Mouse (Mus musculus) liver, embryonic 15.5 days (tissue): ENCODE measurements at regions not wholly inside any gene's neighbourhood (a gene's known extent, or its start where the extent isn't known, plus 50 kb on each side); places are given as distances from the start of the nearest gene placed in this dataset.

ENCODE experiments used
- ATAC-seq: fragments of 200-750 bp; cut with Nextera tagmentation; 2 replicates; pipeline ENCODE4 v1.8.0; 2017; ENCODE audit warnings: moderate number of reproducible peaks, mild to moderate bottlenecking, moderate library complexity; ENCODE audit not compliant: insufficient read depth
- H3K27ac ChIP-seq: fragments of 300-500 bp; sonication (generic); replicated peaks from 2 replicates; pipeline ENCODE4 v1.5.1; 2015; ENCODE audit warnings: mild to moderate bottlenecking, inconsistent platforms
- H3K27me3 ChIP-seq: fragments of 300-500 bp; sonication (generic); 2 replicates; pipeline ENCODE4 v1.6.1; 2015; ENCODE audit warnings: mild to moderate bottlenecking, inconsistent platforms
- H3K36me3 ChIP-seq: fragments of 300-500 bp; sonication (generic); replicated peaks from 2 replicates; pipeline ENCODE4 v1.6.1; 2015; ENCODE audit warnings: moderate library complexity, mild to moderate bottlenecking, inconsistent platforms
- H3K4me1 ChIP-seq: fragments of 300-500 bp; sonication (generic); replicated peaks from 2 replicates; pipeline ENCODE4 v1.6.1; 2015; ENCODE audit warnings: inconsistent platforms
- H3K4me2 ChIP-seq: fragments of 300-500 bp; sonication (generic); 2 replicates; pipeline ENCODE4 v1.6.1; 2015; ENCODE audit warnings: moderate library complexity, mild to moderate bottlenecking, inconsistent platforms
- H3K4me3 ChIP-seq: fragments of 300-500 bp; sonication (generic); replicated peaks from 2 replicates; pipeline ENCODE4 v1.5.1; 2015; ENCODE audit warnings: mild to moderate bottlenecking, inconsistent platforms
- H3K9ac ChIP-seq: fragments of 300-500 bp; sonication (generic); 2 replicates; pipeline ENCODE4 v1.6.1; 2015; ENCODE audit warnings: moderate library complexity, mild to moderate bottlenecking, inconsistent platforms
- H3K9me3 ChIP-seq: fragments of 300-500 bp; sonication (generic); replicated peaks from 2 replicates; pipeline ENCODE4 v1.6.1; 2016; ENCODE audit warnings: inconsistent platforms
- WGBS: fragments of 180-500 bp; shearing (Covaris S2); methylation state at CpG from one replicate; pipeline ENCODE4 v1.1.7; 2015; ENCODE audit warnings: mixed read lengths; ENCODE audit not compliant: insufficient replicate concordance; 5-methylcytosine and 5-hydroxymethylcytosine counted together

DNA sequence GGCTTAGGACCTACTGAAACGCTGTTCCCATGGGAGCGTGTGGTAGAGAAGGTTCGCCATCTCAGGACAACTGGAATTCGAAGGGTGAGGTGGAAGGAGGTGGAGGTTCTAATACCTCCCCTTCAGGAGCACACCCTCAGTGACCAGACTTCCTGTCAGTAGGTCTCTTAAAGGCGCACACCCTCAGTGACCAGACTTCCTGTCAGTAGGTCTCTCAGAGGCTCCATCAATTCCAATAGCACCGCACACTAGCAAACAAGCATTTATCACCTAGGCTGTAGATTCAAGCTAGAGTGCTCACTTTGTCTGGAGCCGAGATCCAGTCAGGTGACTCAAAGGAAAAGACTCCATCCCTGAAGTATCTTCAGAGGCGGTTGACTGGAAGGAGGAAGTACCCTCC, 226.2 kb upstream of the Ankrd55 start:
- H3K27me3 ChIP-seq, result peaks cover 59% of the 10 kb centered on the region
- no peak overlapping the region for H3K4me3 ChIP-seq
- peaks cover 23% of the 10 kb centered on the region; the same call in 1 of the 2 replicates for H3K4me1 ChIP-seq
- ATAC-seq, result no peak
- no peak overlapping the region for H3K27ac ChIP-seq
- WGBS, result 59% methylated on average over 8 of the region's 8 CpGs
- no peak overlapping the region for H3K4me2 ChIP-seq
- H3K9ac ChIP-seq, result no peak overlapping the region
- H3K9me3 ChIP-seq, result no peaks in the 10 kb centered on the region
- H3K36me3 ChIP-seq, result no peaks in the 10 kb centered on the region

DNA sequence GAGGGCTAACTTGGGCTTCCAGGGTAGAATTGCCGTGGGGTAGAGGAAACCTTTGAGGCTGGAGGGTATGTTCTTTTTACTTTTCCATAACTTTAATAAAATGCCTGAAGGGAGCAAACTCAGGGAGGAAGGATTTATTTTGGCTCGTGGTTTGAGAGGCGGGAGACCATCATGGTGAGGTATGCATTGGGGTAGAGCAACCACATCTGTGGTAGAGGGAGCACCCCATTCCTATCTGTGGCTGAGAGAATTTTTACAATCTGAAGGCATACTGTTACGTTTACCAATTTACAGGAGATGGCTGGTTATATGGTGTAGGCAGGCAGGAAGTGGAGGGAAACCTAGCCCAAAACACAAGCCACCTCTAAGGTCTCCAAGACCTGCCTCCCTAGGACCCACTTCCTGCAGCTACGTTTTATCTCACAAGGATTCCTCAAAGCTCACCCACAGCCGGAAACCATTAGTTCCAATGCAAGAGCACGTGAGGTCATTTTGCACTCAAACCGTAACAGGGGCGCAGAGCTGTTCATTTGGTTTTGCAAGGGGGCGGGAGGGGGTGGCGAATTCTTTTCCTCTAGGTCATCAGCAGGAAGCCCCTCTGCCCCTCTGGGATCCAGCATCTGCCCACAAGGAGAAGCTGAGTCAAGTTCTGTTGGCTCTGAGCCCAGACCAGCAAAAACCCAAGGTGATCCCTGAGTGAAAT, 224.7 kb upstream of the Ankrd55 start:
- H3K9me3 ChIP-seq, result no peaks in the 10 kb centered on the region
- H3K9ac ChIP-seq, result no peak overlapping the region
- peaks cover 61% of the 10 kb centered on the region for H3K27me3 ChIP-seq
- no peak overlapping the region for H3K27ac ChIP-seq
- no peak overlapping the region for H3K4me3 ChIP-seq
- peaks cover 21% of the 10 kb centered on the region; the same call in 1 of the 2 replicates for H3K4me1 ChIP-seq
- 16% methylated on average over 11 of the region's 11 CpGs for WGBS
- no peak overlapping the region for H3K4me2 ChIP-seq
- no peaks in the 10 kb centered on the region for H3K36me3 ChIP-seq
- ATAC-seq, result no peak

DNA sequence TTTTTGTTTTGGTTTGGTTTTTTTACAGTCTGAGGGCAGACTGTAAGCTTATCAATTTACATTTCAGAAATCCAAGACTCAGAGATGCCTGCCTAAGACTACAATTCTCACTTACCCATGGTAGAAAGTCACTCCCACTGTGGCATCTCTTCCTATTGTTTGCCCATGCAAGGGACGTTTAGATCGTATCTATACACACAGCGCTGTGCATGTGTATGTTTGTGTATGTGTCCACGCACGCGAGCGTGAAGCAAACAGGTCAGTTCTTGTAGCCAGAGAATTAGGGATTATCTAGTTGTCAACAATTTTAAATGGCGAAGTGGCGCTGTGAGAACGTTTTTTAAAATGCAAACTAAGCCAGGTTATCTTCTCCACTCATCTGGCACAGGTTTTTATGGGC, 223.6 kb upstream of the Ankrd55 start:
- no peak overlapping the region for H3K27ac ChIP-seq
- H3K9me3 ChIP-seq, result no peaks in the 10 kb centered on the region
- H3K4me1 ChIP-seq, result peaks cover 10% of the 10 kb centered on the region; the same call in 1 of the 2 replicates
- WGBS, result 66% methylated on average over 10 of the region's 10 CpGs
- no peak overlapping the region for H3K4me2 ChIP-seq
- no peak overlapping the region for H3K4me3 ChIP-seq
- no peaks in the 10 kb centered on the region for H3K36me3 ChIP-seq
- no peak for ATAC-seq
- H3K9ac ChIP-seq, result no peak overlapping the region
- H3K27me3 ChIP-seq, result peaks cover 57% of the 10 kb centered on the region

GRCm38 (mm10) chr13:112067066-112067847, 221.0 kb upstream of the Ankrd55 start:
- Histone ChIP-seq H3K4me3 (no peak overlapping the region), H3K9me3 (no peaks in the 10 kb centered on the region), H3K9ac (no peak overlapping the region), H3K27ac (no peak overlapping the region), H3K27me3 (peaks cover 50% of the 10 kb centered on the region), H3K4me2 (no peak overlapping the region), H3K4me1 (peaks cover 31% of the 10 kb centered on the region), H3K36me3 (no peaks in the 10 kb centered on the region)
- WGBS, result 77% methylated on average over 20 of the region's 20 CpGs
- no peak for ATAC-seq

DNA sequence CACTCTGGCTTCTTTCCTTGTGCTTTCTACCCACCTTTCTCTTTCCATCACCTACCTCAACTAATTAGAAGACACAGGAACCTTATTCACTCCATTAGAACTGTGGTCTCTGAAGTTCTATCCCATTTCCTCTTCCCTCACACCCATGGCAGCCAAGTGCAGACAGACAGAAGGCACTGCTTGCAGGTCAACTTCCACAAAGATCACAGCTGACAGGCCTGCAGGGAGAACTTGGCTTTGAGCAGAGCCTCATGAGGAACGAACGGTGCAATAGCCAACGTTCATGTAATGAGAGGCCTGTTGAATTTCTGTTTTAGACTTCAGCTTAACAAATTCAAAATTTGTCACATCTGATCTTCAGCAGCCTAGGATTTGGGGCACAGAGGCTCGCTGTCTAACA, 217.5 kb upstream of the Ankrd55 start:
- no peaks in the 10 kb centered on the region for H3K9me3 ChIP-seq
- ATAC-seq, result no peak

GRCm38 (mm10) chr13:112071209-112071955, 216.9 kb upstream of the Ankrd55 start:
- Histone ChIP-seq H3K4me1 (peaks cover 70% of the 10 kb centered on the region), H3K27me3 (peaks cover 8% of the 10 kb centered on the region), H3K27ac (peak overlapping the region; percentile 46; the same call in 1 of the 2 replicates), H3K9ac (no peak overlapping the region), H3K4me3 (no peak overlapping the region), H3K4me2 (no peak overlapping the region), H3K36me3 (no peaks in the 10 kb centered on the region), H3K9me3 (no peaks in the 10 kb centered on the region)
- ATAC-seq, result no peak
- 76% methylated on average over 10 of the region's 10 CpGs for WGBS

More for the DNA sequence above, 217.5 kb upstream of the Ankrd55 start:
- H3K4me3 ChIP-seq, result no peak overlapping the region
- H3K36me3 ChIP-seq, result no peaks in the 10 kb centered on the region
- peak overlapping the region; percentile 46; the same call in 1 of the 2 replicates for H3K27ac ChIP-seq
- no peak overlapping the region for H3K4me2 ChIP-seq
- peaks cover 64% of the 10 kb centered on the region for H3K4me1 ChIP-seq
- H3K27me3 ChIP-seq, result peaks cover 15% of the 10 kb centered on the region
- H3K9ac ChIP-seq, result no peak overlapping the region
- WGBS, result 65% methylated on average over 4 of the region's 4 CpGs

DNA sequence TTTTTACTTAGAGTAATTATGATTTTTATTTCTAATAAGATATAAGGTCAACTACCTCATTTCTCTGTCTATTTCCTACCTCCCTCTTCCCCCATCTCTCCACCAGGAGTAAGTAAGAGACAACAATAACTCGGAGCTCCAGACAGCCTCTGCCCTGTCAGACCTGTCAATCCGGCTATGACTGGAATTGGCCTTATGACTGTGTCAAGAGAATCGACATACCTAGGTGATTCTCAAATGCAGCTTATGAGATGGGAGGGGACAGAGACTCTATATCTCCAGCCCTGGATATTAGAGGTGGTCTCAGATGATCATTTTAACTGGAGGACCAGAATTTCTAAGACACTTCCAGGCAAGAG, 216.3 kb upstream of the Ankrd55 start:
- no peak for ATAC-seq
- peaks cover 73% of the 10 kb centered on the region for H3K4me1 ChIP-seq
- H3K27ac ChIP-seq, result 0 out of 2 replicates have a peak overlapping the region, but pooled peaks have one; percentile 19
- H3K4me2 ChIP-seq, result no peak overlapping the region
- WGBS, result 76% methylated on average over 3 of the region's 3 CpGs
- no peaks in the 10 kb centered on the region for H3K36me3 ChIP-seq
- peaks cover 3% of the 10 kb centered on the region for H3K27me3 ChIP-seq
- no peak overlapping the region for H3K4me3 ChIP-seq
- no peak overlapping the region for H3K9ac ChIP-seq
- no peaks in the 10 kb centered on the region for H3K9me3 ChIP-seq

DNA sequence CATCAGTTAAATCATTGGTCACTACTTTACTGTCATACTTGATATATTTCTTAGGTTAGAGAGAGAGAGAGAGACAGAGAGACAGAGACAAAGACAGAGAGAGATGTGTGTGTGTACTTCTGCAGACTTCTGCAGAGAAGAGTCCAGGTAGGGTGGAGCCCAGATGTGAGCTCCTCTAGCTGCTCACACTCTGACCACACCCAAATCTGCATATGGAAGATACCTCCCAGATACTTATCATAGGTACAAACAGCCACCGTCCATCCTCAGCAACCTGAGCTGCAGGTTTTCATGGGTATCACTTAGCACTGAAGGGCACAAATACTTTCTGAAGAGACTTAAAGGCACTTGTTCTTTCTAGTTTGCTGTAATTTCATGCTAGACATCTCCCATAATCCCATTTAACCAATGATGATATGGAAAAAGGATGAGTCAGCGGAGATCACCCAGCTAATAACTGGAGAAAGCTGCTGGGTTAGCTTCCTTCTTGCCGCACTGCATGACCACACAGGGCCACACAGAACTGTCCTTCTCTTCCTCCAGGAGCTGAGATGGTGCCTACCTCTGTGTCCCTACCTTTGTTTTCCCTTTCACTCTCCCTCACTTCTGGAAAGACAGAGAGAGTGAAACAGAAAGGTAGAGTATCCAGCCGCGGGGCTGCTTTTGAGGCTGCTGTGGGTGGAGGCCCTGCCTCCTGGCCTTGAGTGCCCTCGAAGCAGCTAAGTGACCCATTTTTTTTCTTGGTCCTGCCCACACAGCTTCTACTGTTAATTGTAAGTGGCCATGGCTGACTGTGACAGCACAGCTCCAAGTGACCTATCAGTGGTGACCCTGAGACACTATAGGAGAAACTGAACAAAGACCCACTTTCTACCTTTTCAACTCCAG, 214.5 kb upstream of the Ankrd55 start:
- Histone ChIP-seq H3K36me3 (no peaks in the 10 kb centered on the region), H3K4me3 (peak overlapping the region; percentile 10), H3K9me3 (no peaks in the 10 kb centered on the region), H3K27ac (peak overlapping the region; percentile 85), H3K4me1 (peaks cover 78% of the 10 kb centered on the region), H3K27me3 (0 out of 2 replicates have a peak, but pooled peaks cover 15% of the 10 kb centered on the region), H3K4me2 (peak overlapping the region; percentile 58), H3K9ac (peak overlapping the region; percentile 13; the same call in 1 of the 2 replicates)
- peak; percentile 99 for ATAC-seq
- WGBS, result 62% methylated on average over 6 of the region's 6 CpGs

GRCm38 (mm10) chr13:112075847-112076479, 212.3 kb upstream of the Ankrd55 start:
- Histone ChIP-seq H3K9me3 (no peaks in the 10 kb centered on the region), H3K9ac (no peak overlapping the region), H3K4me1 (peaks cover 65% of the 10 kb centered on the region), H3K4me3 (no peak overlapping the region), H3K27ac (no peak overlapping the region), H3K27me3 (peaks cover 32% of the 10 kb centered on the region), H3K36me3 (no peaks in the 10 kb centered on the region), H3K4me2 (no peak overlapping the region)
- 57% methylated on average over 5 of the region's 5 CpGs for WGBS
- no peak for ATAC-seq

GRCm38 (mm10) chr13:112078088-112078487, 210.2 kb upstream of the Ankrd55 start:
- Histone ChIP-seq H3K27ac (no peak overlapping the region), H3K4me3 (no peak overlapping the region), H3K4me1 (peaks cover 44% of the 10 kb centered on the region), H3K27me3 (peaks cover 46% of the 10 kb centered on the region), H3K36me3 (no peaks in the 10 kb centered on the region), H3K4me2 (no peak overlapping the region), H3K9ac (no peak overlapping the region), H3K9me3 (no peaks in the 10 kb centered on the region)
- no peak for ATAC-seq
- 67% methylated on average over 5 of the region's 5 CpGs for WGBS
